Mouse (Mus musculus) c-Kit-positive CD71-negative TER-119-negative erythroid progenitor cells, embryonic 14.5 days (primary cell): ENCODE data around the gene Cdk2ap2.
"Not testable (repeated sequence)": the region's sequence is repeated elsewhere in the genome, so short reads cannot be mapped to it uniquely, and the experiment has no call there.

ENCODE experiments used
- DNase-seq: peaks from one replicate; pipeline ENCODE4 v3.0.0-alpha.2; 2013; ENCODE audit warnings: low read depth

The Cdk2ap2 gene

DNA sequence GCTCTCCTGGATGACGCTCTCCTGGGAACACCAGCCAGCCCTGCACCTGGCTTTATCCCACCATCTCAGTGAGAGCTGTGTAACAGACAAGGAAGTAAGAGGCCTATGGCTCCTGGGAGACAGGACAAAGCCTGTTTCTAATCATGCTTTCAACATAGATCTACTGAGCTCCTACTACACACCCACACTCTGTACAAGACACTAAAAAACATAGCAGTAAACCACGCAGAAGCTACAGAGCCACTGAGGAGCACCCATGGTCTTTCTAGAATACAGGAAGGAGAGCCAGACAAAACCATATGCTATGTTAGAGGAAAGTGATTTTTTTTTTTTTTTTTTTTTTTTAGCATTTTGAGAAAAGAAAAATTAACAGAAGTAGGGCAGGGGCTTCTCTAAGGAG is 21.4 kb downstream of the Cdk2ap2 start:
- DNase-seq: no peak

DNA sequence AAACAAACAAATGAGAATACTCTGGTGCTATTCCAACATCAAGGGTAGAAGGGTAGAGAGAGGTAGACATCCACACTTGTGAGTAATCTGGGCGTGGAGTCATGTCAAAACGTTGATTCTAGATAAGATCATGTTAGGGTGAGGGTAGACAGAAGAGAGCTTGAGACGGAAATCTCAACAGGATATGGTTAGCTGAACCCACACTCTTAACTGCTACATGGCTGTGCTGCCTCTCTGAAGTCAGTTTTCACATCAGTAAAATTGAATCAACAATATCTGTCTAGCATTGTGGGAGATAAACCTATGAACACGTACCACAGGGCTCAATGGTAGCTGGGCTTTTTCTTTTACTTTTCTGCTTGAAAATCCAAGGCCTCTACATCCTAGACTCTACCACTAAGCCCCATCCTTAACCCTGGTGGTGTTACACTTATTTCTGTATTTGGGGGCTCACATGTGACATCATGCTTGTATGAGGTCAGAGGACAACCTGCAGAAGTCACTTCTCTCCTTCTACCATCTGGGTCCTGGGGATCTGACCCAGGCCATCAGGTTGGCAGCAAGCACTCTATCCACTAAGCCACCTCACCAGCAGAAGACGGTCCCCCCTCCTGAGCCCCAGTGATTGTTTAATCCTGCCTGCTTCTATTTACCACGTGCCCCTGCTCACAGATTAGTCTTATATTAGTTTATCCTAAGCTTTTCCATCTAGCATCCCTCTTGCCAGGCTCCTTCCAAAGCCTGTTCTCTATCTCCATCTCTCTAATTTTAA is 22.9 kb downstream of the Cdk2ap2 start:
- DNase-seq: no peak

DNA sequence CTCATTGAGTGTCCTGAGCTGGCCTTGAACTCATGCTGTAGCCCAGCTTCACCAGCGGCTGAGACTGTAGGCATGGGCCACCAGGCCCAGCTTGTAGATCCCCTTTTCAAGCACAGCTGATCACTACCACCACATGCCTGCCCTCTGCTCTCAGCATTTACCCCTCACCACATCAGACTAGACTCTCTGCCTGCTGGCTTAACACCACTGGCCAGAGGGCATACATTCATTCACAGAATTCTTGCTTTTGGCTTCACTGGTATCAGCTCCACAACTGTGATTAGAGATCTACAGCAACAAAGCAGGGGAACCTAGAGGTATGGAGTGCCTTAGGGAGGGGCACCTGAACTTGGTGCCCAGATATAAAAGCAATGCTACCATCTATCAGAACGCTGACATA is 23.5 kb downstream of the Cdk2ap2 start:
- no peak for DNase-seq

DNA sequence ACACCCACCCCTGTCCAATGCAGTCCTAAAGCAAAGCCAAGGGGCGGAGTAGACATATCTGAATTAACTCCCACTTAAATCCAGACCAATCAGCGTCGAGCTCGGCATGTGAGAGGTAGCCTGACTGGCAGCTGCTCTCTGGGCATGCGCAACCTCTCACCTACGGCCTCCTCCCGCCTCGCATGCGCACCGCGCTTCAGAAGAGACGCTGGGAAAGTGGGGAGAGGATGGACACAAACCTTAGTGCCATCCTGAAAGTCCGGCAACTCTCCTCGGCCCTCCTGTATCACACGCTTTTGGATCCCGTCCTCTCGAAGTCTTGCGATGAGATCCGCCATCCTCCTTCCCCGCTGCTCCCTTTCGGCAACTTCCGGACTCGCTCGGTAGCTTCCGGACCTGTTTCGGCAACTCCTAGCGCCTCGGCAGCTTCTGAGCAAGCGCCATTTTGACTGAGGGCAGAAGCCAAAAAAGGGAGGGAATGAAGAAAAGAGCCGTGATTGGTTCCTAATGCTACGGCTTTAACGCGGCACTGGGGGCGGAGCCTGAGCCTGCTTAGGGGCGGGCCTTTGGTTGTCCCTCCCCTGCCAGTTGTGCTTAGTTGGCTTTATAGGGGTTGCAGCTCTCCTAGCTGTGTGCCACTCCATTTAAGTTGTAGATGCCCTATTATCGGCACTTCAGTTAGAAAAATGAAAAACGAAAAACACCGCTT is 24.3 kb downstream of the Cdk2ap2 start:
- peak; percentile 96 for DNase-seq

DNA sequence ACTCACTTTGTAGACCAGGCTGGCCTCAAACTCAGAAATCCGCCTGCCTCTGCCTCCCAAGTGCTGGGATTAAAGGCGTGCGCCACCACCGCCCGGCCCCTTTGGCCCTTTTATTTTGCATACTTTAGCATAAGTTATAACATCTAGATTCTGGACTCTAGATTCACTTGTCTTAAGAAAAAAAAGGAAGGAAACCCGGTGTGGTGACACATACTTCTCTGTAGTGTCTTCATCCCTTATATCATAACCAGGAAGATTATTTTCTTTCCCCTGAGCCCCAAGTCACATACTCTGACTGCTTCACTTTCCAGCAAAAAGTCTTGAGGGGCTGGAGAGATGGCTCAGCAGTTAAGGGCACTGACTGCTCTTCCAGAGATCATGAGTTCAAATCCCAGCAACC is 24.9 kb downstream of the Cdk2ap2 start:
- DNase-seq: not testable (repeated sequence)

DNA sequence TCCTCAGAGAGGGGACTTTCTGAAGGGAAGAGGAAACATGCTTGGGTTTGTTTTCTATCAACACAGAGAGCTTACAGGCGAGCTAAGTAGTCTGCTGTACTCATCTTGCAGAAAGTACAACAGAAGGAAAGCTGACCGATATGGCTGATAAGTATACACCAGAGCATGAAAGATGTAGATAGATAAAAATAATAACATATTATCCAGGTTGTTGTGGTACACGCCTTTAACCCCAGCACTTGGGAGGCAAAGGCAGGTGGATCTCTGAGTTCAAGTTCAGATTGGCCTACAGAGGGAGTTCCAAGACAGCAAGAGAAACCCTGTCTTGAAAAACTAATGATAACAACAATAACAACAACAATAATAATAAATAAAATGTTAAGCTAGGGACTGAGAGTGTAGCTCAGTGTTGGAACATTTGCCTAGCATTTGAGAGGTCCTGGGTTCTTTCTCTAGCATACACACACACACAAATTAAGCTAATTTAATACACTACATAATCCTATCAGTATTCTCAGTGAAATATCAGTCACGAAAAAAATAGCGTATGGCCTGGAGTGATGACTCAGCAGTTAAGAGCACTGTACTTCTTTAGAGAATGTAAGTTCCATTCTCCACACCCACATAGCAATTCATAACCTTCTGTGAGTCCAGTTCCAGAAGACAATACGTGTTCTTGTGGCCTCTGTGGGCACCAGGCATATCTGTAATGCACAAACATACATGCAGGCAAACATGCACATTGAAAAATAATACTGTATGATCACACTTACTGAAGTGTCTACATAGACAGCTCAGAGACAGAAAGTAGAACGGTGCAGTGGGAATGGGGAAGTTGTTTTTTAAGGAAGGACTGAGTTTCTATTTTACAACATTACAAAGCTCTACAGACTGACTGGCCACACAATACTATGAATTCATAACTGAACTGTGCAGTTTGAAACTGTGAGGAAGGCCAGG is 25.7 kb downstream of the Cdk2ap2 start:
- no peak for DNase-seq

DNA sequence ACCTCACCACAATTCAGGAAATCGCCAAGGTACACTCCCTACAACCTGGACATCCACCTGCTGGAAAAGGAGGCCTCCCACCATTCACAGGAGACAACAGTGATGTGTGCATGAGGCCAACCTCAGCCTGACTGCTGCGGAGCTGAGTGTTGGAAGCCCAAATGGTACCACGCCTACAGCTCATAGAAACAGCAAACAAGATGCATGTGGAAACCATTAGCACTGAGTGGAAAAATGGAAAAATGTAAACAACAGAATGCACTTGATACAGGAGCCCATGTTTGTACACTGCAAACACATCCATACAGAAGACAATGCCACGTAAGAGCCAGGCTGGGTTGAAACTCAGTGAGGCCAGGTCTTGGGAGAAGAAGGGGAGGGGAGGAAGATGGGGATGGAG is 27.4 kb downstream of the Cdk2ap2 start:
- no peak for DNase-seq

DNA sequence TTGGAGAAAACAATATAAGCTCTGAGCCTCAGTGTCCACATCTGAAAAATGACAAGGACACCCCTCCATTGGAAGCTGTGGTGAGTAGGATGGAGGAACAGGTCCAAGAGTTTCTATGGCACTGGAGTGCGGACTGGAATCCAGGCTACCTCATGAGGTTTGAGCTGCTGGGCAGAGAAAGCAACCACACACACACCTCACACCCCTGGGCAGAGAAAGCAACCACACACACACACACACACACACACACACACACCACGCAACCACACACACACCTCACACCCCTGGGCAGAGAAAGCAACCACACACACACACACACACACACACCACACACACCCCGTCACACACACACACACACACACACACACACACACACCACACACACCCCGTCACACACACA is 28.3 kb downstream of the Cdk2ap2 start:
- not testable (repeated sequence) for DNase-seq

DNA sequence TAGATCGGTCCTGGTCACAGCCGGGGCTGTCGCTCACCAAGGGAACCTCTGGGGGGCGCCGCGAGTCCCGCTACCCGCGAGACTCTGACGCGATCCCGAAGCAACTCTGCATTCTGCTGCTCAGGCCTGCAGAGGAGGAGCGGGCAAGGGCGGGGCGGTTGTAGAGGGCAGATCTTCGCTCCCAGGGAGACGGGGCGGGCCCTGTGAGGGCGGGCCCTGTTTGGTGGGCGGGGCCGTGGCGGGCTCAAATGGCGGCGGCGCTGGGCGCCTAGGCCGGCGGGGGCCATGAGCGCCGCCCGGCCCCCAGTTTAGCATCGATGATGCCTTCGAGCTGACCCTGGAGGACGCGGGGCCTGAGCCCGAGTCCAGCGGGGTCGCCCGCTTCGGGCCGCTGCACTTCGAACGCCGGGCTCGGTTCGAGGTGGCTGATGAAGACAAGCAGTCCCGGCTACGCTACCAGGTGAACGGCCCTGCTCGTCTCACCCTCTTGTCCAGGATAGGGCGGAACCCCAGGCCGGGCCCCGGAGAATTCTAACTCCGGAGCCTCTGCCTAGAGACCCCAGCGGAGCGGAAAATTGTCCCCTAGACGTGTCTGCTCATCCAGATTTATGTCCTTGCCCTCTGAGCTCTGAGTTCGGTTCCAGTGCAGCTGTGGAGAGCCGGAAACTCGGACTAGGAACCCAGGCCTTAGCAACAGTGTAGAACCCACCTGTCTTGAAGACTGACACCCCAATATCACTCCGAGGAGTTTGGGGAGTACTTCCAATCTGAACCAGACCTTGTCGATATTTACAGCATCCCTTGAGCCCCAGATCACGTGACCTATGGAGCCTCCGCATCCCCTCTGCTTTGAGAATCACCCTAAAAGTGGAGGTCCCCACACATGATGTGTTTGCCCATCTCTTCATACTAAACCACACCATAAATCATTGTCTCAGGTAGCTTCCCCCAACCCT is 29.0 kb downstream of the Cdk2ap2 start, which contains the start of gene Aip:
TSS of gene Aip (minus strand) at position 118 of the 956 bp plus-strand sequence.
- peak; percentile 93 for DNase-seq

DNA sequence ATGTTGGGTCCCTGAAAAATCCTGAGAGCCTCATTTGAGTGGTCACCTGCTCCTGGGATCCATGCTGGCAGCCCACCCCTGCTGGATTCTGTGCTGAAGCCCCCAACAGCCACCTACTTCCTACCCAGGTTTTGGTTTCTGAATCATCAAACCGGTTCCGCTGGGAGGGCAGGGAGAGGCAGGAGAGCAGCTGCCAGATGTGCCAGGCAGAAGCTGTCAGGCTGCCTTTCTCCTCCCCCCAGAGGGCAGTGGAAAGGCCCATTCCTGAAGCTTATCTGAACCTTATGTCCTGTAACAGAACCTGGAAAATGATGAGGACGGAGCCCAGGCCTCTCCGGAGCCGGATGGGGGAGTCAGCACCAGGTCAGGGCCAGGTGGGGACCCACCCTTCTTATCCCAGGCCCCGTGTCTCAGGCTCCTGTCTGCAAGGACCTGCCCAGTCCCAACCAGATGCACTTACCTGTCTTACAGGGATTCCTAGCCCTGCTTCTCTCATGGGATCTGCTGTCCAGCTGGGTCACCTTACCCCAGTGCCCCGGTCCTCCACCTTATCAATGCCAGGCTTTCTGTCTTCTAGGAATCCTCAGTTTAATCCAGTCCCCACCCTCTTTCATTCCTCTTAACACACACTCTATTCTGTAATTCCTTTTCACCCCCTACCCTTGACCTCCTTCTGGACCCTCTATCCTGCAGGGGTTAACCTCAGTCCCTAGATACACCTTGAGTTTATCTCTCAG is 29.9 kb downstream of the Cdk2ap2 start:
- no peak for DNase-seq

DNA sequence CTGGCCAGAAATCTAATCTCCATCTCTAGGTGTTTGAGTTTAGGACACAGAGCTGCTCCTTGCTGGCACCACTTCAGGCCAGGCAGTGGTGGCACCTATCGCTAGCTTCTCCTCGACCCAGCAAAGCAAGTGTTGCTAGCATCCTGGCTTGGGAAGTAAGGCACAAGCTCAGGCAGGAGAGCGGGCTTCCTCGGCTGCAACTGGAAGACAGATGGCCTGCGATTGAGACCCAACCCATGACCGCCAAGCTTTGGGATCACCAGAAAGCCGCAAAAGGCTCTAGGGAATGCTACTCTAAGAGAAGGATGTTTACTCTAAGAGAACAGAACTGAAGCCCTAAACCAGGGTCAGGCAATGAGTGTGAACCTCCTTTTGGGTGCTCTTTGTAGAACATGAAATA is 32.5 kb downstream of the Cdk2ap2 start:
- no peak for DNase-seq

DNA sequence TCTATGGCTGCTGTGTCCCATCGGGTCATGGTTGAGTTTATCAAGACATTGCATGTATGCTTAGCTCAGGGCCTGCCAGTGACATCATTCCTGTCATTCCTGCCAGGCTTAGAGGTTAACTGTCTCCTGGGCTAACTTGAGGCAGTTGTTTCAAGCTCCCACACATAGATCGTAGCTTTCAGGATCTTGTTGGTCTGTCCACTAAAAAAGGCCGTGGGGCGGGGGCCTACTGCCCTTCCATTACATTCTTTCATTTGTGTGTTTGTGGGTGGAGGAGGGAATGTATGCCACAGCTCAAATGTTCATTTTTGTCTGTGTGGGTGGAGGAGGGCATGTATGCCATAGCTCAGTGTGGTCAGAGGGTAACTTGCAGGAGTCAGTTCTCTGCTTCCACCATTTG is 33.1 kb downstream of the Cdk2ap2 start:
- DNase-seq: no peak

DNA sequence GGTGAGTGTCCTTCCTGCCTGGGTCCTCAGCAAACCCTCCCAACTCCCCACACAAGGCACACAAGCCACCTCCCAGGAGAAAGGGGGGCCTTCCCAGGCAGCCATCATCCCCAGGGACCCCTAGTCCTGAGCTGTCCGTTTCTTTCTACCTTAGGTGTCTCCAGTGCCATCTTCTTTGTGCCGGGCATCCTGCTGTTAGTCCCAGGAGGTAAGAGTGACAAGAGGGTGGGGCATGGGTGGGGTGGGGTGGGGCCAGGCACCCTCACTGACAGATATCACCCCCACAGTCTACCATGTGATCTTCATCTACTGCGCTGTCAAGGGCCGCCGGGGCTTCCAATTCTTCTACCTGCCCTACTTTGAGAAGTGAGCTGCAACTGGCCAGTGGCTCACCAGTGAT is 34.1 kb downstream of the Cdk2ap2 start:
- DNase-seq: no peak

DNA sequence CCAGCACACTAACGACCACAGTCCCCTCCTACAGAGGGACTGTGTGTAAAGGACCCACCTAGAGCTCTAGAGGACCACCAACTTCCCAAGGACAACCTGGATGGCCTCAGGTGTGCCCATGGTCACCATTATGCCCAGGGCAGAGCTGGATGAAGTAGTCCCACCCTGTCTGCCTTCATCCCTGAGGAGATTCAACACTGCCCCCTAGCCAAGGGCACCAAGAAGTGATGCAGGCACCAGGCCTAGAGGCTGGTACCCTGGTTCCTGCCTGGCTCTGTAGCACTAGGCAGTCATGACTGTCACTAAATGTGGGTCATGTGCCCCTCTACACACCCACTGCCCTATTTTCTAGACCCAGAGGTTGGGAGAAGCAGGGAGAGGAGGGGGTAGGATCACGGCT is 34.8 kb downstream of the Cdk2ap2 start:
- DNase-seq: no peak

DNA sequence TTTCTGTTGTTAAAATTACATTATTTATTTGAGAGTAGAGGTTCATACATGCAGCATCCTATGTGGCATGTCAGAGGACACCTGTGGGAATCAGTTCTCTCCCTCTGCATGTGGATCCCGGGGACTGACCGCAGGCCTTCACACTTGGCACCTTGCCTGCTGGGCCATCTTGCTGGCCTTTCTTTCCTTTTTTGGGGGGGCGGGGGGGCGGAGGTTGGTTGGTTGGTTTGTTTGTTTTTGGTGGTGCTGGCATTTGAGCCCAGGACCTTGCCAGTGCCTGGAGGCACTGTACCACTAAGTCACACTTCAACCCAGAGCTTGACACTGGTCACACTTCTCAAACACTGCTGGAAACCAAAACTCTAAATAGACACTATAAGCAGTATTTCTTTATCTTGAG is 37.4 kb downstream of the Cdk2ap2 start:
- DNase-seq: no peak

DNA sequence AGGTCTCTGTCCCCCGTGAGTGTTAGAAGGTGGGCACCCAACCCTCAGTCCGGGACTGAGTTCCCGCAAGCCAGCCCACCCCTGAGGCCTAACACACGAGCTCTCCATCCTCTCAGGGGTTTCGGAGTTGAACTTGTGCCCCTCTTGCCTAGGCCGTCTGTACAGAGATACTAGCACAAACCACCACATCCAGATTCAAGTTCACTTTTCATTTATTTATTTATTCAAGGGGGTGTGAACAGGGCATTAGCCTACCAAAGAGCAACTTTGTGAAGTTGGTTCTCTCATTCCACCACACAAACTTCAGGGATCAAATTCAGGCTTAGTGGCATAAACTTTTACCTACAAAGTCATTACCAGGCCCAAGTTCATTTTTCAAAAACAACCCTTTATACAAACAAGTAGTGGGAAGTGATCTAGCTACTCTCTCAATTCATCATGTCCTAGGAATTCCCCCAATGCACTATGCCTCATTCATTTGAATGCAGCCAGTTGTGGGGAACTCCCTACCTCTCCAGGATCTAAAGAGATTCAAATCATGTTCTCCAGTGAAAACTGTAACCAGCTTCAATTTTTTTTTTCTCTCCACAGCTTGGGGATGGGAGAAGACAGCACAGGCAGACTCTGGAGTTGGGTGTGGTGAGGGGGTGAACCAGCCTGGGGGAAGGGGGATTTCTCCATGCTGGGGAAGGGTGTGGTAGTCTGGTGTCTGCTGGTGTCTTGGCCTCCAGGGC is 38.4 kb downstream of the Cdk2ap2 start:
- not testable (repeated sequence) for DNase-seq

DNA sequence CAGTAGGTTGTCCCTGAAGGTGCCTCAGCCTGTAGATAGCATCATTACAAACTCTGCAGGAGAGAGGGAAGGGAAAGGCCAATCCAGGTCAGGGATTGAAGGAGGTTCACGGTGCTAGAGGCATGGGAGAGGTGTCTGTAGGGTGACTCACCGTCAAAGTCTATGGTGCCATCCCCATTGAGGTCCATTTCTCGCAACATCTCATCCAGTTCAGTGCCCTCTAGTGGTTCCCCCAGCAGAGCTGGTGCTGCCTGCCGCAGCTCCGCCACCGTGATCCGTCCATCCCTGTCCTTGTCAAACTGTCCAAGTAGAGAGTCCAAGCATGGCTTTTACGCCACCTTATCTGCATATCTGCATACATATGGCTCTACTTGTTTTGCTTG is 39.0 kb downstream of the Cdk2ap2 start:
- not testable (repeated sequence) for DNase-seq

DNA sequence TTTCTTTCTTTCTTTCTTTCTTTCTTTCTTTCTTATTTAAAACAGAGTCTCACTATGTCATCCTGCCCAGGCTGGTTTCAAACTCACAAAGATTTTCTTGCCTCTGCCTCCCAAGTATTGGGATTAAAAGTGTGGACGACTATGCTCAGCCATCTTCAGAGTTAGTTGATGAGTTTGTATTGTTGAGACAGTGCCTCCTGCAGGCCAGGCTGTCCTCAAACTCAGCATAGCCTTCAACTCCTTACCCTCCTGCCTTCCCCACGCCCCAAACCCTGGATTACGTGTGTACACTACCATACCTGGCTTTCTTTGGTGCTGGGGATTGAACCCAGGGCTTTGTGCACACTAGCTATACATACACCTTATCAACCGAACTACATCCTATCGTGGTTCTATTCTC is 39.5 kb downstream of the Cdk2ap2 start:
- no peak for DNase-seq

DNA sequence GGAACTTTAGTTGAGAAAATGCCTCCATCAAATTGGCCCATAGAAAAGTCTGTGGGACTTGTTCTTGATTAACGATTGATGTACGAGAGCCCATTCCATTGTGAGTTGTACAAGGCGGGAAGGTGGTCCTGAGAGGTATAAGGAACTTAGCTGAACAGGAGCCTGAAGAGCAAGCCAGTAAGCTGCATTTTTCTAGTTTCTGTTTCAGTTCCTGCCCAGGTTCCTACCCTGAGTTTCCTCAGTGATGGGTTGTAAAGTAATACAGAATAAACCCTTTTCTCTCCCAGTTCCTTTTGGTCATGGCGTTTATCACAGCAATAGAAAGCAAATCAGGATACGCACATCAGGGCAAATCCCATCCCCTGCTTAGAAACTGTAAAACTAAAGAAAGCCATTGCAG is 40.9 kb downstream of the Cdk2ap2 start:
- no peak for DNase-seq

DNA sequence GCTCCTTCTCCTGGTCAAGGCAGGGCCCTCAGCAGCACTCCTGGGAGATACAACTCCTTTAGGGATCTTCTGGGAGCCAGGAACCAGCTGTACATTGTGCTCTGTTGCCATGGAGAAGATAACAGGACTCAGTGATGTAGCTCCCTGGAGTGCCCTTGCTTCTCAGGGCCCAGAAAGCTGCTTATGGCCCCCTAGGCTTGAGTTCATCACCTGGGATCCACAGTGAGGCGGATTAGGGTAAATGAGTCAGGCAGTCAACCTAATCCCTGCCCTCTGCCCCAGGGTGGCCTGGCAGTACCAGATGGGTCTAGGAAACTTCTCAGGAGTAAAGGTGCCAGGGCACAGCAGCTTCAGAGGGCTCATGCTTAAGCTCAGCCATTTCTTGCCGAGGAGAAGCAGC is 42.5 kb downstream of the Cdk2ap2 start, which contains the start of gene Gpr152:
TSS of gene Gpr152 (plus strand) at position 342 of the 400 bp plus-strand sequence.
- no peak for DNase-seq
